Mouse (Mus musculus) G1E (cell line): ENCODE measurements around the gene Gpbp1. TPM values are rescaled to one million over a fixed set of nuclear protein-coding genes. Genes with fewer than 3 reads are reported as not detected.

Experiments
- ATAC-seq: 2 replicates; pipeline ENCODE4 v1.8.0; 2016; ENCODE audit warnings: mild to moderate bottlenecking; ENCODE audit not compliant: insufficient number of reproducible peaks, poor library complexity, low FRiP score, severe bottlenecking; ENCODE audit errors: extremely low read depth
- DNase-seq: peaks from one replicate; pipeline ENCODE4 v3.0.0; 2012; ENCODE audit warnings: low spot score
- H3K27me3 ChIP-seq: 2 replicates; pipeline ENCODE4 v1.6.1; 2012; ENCODE audit warnings: mild to moderate bottlenecking, low read length, inconsistent platforms; ENCODE audit not compliant: insufficient read depth
- H3K36me3 ChIP-seq: replicated peaks from 2 replicates; pipeline ENCODE3; 2012; ENCODE audit warnings: mild to moderate bottlenecking, inconsistent platforms
- H3K4me1 ChIP-seq: 2 replicates; pipeline ENCODE4 v1.6.1; 2012; ENCODE audit warnings: low read depth, low read length, inconsistent platforms, mixed read lengths; ENCODE audit not compliant: insufficient read depth
- H3K4me3 ChIP-seq: 2 replicates; pipeline ENCODE4 v1.5.1; 2012; ENCODE audit warnings: low read depth, mild to moderate bottlenecking, inconsistent platforms, low read length, moderate library complexity, mixed read lengths
- H3K9me3 ChIP-seq: replicated peaks from 2 replicates; pipeline ENCODE4 v1.6.1; 2012; ENCODE audit warnings: inconsistent platforms
- CTCF ChIP-seq: IDR thresholded peaks from 2 replicates; pipeline ENCODE4 v1.5.1; 2012; ENCODE audit warnings: low read depth, low read length, inconsistent platforms, mixed read lengths
- GATA1 ChIP-seq: IDR thresholded peaks from 2 replicates; pipeline ENCODE4 v1.6.1; 2012; ENCODE audit warnings: borderline replicate concordance, low read length, inconsistent platforms, mixed read lengths
- GATA2 ChIP-seq: IDR thresholded peaks from 2 replicates; pipeline ENCODE4 v1.6.1; 2012; ENCODE audit warnings: low read depth, low read length, inconsistent platforms, borderline replicate concordance
- POLR2AphosphoS5 ChIP-seq: IDR thresholded peaks from 2 replicates; pipeline ENCODE4 v1.6.1; 2012; ENCODE audit warnings: low read depth, low read length, inconsistent platforms; ENCODE audit not compliant: insufficient replicate concordance
- TAL1 ChIP-seq: conservative IDR thresholded peaks from 2 replicates; pipeline ENCODE4 v1.6.1; 2012; ENCODE audit warnings: low read depth, low read length, inconsistent platforms, mixed read lengths
- polyA plus RNA-seq: library from polyadenylated mRNA; stranded (reverse); fragments of >175 nt; gene quantifications from 2 replicates; pipeline ENCODE4 v1.2.3, GENCODE M21; 2012
- total RNA-seq, 2 experiments: library from RNA; stranded (forward) in 1 of 2; stranded (reverse) in 1 of 2; fragments of 200-1000 nt in 1 of 2; fragments of >200 nt in 1 of 2; fragmentation: Nextera tagmentation in 1 of 2; gene quantifications; 2 replicates each; pipeline ENCODE4 v1.2.3; 2014 to 2017

Gpbp1 gene
- total and polyA plus RNA-seq, 3 experiments, result 11.4 to 160 (median 153) TPM

DNA sequence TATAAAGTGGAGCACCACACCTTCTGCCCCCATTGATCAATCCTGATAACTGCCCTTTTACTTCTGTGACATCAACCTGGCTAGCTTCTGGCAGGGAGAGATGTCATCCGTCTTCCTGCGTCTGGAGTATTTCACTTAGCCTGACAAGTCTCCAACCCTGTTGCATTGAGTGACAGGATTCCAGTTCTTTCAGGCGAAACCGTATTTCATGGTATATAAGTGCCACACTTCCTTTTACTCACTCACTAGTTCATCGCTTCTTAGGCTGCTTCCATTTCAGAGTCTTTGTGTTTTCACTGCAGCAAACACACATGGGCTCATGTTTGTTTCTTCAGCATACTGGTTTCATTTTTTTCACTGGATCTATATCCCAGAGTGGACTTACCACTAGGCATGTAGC, 19.5 kb upstream of the Gpbp1 start:
- ATAC-seq, result no peak
- Histone ChIP-seq H3K36me3 (no peaks in the 10 kb centered on the region), H3K4me3 (no peak overlapping the region), H3K27me3 (peaks cover 20% of the 10 kb centered on the region), H3K4me1 (peaks cover 4% of the 10 kb centered on the region; the same call in 1 of the 2 replicates), H3K9me3 (no peaks in the 10 kb centered on the region)
- DNase-seq, result no peak
- no peak for TF ChIP-seq GATA1
- TF ChIP-seq POLR2AphosphoS5, result no peak

DNA sequence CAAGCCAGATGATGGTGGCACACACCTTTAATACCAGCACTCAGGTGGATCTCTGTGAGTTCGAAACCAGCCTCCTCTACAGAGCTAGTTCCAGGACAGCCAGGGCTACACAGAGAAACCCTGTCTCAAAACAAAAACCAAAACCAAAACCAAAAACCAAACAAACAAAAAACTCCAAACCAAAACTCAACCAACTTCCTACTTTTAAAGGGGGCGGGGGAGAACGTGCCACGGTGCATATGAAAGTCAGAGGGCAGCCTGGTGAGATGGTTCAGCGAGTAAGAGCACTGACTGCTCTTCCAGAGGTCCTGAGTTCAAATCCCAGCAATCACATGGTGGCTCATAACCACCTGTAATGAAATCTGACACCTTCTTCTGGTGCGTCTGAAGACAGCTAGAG, 18.7 kb upstream of the Gpbp1 start:
- TF ChIP-seq GATA2 (no peak), CTCF (no peak), POLR2AphosphoS5 (no peak), GATA1 (no peak), TAL1 (no peak)
- ATAC-seq, result no peak
- H3K27me3 ChIP-seq, result peaks cover 20% of the 10 kb centered on the region
- no peaks in the 10 kb centered on the region for H3K36me3 ChIP-seq
- no peak for DNase-seq
- H3K4me1 ChIP-seq, result peaks cover 4% of the 10 kb centered on the region; the same call in 1 of the 2 replicates
- H3K9me3 ChIP-seq, result no peaks in the 10 kb centered on the region
- no peak overlapping the region for H3K4me3 ChIP-seq

DNA sequence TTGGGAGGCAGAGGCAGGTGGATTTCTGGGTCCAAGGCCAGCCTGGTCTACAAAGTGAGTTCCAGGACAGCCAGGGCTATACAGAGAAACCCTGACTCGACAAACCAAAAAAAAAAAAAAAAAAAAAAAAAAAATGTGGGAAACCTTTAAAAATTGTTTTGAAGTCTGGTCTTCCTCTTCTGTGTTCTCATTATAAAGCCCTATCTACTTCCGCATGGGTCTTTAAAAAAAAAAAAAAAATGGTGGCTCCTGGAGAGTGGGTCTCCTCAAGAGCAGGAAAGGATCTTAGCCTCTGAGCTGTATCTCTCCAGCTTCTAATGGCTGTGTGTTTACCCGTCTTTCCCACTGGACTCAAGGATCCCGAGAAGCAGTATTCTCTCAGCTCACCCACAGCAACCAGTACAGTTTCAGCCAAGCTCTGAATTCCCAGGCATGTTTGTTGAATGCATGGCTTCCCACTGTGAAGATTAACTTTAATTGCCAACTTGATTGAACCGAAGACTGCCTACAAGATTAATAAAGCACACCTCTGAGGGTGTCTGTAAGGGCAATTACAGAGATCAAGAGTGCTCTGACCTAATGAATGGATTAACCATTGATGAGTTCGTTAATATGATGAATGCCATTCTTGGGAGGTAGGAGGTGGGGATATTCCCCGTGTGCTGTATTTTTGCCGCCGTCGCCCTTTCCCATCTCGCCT, 4.6 kb upstream of the Gpbp1 start:
- Histone ChIP-seq H3K36me3 (no peaks in the 10 kb centered on the region), H3K27me3 (peaks cover 25% of the 10 kb centered on the region), H3K4me3 (no peak overlapping the region), H3K9me3 (no peaks in the 10 kb centered on the region), H3K4me1 (peaks cover 17% of the 10 kb centered on the region)
- no peak for TF ChIP-seq GATA2
- no peak for TF ChIP-seq CTCF
- TF ChIP-seq GATA1, result no peak
- TF ChIP-seq TAL1, result no peak
- TF ChIP-seq POLR2AphosphoS5, result no peak
- DNase-seq, result no peak
- no peak for ATAC-seq

DNA sequence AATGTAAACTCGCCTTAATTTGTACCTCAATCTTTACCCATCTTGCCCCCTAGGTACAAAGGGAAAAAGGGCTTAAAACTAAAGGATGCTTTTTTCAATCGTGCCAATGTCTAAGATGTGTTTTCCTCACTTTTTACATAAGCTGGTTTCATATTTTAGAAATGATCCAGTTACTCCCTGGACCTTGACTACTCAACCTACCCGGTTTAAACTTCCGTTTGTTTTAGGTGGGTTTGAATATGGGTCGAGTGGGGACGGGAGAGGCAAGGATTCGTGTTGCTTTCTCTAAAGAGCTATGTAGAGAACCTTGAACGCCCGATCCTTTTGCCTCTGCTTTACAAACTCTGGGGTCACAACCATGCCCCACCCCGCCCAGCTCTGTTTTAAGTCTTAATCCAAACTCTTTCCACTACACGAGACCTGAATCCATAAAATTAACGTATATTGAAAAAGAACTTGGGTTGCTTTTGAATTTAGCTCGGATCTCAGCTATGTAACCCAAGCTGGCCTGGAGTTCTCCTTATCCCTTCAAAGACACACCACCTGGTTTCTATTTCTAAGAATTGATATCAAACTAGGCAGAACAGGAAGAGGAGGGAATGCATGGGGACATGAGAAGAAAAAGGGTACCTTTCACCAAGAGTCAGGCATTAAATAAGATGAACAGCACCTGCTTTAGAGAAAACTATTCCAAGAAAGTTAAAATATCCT, 1.3 kb upstream of the Gpbp1 start:
- Histone ChIP-seq H3K27me3 (peaks cover 25% of the 10 kb centered on the region), H3K9me3 (no peaks in the 10 kb centered on the region), H3K4me3 (peak overlapping the region; percentile 23; the same call in 1 of the 2 replicates), H3K36me3 (no peaks in the 10 kb centered on the region), H3K4me1 (peaks cover 17% of the 10 kb centered on the region)
- DNase-seq (no peak), ATAC-seq (no peak)
- TF ChIP-seq CTCF (no peak), GATA2 (no peak), GATA1 (no peak), POLR2AphosphoS5 (no peak), TAL1 (no peak)

DNA sequence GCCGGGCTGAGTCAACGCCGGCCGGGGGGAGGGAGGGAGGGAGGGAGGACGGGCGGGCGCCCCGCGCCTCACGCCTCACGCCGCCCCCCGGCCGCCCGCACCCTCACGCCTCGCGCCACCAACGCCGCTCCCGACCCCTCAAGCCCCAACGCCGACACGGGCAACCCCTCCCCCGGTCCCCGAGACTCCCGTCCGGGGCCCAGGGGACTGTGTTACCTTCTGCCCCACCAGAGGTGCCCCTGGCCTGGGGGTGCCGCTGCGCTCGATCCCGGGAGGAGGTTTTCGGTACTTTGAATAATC, 459 bp downstream of the Gpbp1 start:
- no peak for DNase-seq
- Histone ChIP-seq H3K36me3 (peaks cover 3% of the 10 kb centered on the region), H3K4me3 (peak overlapping the region; percentile 96), H3K4me1 (peaks cover 28% of the 10 kb centered on the region), H3K9me3 (no peaks in the 10 kb centered on the region), H3K27me3 (peaks cover 15% of the 10 kb centered on the region)
- no peak for ATAC-seq
- TF ChIP-seq POLR2AphosphoS5, result no peak
- no peak for TF ChIP-seq GATA1
- TF ChIP-seq CTCF, result no peak
- TF ChIP-seq TAL1, result no peak
- TF ChIP-seq GATA2, result no peak

DNA sequence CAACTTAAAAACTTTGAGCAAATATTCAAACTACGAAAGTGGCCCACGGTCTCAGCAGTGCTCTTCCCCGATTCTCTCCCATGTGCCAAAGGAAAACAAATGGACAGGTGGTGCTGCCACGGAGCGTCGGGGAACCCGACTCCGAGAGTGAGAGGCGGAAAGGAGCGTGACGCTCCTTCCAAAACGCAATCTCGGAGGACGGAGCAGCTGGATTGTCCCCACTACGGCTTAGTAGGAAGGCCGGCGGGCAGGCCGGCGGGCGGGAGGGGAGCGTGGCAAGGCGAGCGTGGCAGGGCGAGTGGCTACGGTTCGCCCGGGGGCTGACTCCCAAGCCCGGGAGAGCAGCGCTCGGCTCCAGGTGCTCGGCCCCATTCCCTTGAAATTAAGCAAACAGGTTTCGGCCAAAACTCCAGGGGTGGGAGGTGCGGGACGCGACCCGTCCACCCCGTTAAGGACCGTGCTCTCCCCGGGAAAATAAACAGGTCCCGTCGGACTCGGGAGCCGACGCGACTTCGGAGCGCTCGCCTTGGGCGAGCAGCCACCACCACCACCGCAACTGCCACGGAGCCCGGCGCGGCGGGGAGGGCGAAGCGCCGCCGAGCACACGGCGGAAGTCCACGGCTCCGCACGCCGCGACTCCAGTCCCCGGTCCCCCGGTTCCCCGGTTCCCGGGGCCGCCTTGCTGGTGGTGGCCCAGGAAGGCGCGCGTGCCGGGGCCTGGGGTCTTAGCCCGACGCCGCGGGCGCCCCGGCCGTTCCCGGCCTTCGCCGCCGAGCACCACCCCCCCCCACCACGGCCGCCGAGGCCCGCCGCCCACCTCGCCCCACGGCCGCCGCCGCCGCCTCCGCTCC, 1.0 kb downstream of the Gpbp1 start:
- Histone ChIP-seq H3K4me1 (peaks cover 32% of the 10 kb centered on the region), H3K27me3 (peaks cover 15% of the 10 kb centered on the region), H3K36me3 (peaks cover 6% of the 10 kb centered on the region), H3K4me3 (peak overlapping the region; percentile 96), H3K9me3 (no peaks in the 10 kb centered on the region)
- peak; percentile 33 for DNase-seq
- TF ChIP-seq CTCF (no peak), GATA2 (no peak), GATA1 (no peak), TAL1 (no peak), POLR2AphosphoS5 (no peak)
- ATAC-seq, result no peak
